Mouse (Mus musculus) spleen, postnatal 4 days (tissue): ENCODE measurements at regions not wholly inside any gene's neighbourhood (a gene's known extent, or its start where the extent isn't known, plus 50 kb on each side); places are given as distances from the start of the nearest gene placed in this dataset.
"Not testable (repeated sequence)": the region's sequence is repeated elsewhere in the genome, so short reads cannot be mapped to it uniquely, and the experiment has no call there.

Source experiments
- DNase-seq, 2 experiments: peaks; one replicate each; pipeline ENCODE4 v3.0.0; 2022; ENCODE audit warnings: low spot score in 2 of 2

GRCm38 (mm10) chr8:35020480-35020879, 745.1 kb upstream of the Gm19410 start:
- no peak for DNase-seq

GRCm38 (mm10) chr8:35022649-35023048, 742.9 kb upstream of the Gm19410 start:
- DNase-seq: no peak

- DNase-seq: no peak
These were observed 717.8 kb upstream of the Gm19410 start for GRCm38 (mm10) chr8:35047798-35048197.

- DNase-seq: no peak
These were observed 712.1 kb upstream of the Gm19410 start for GRCm38 (mm10) chr8:35053444-35053843.

GRCm38 (mm10) chr8:35061048-35061447, 704.5 kb upstream of the Gm19410 start:
- no peak for DNase-seq

GRCm38 (mm10) chr8:35068228-35068627, 697.4 kb upstream of the Gm19410 start:
- DNase-seq: no peak

GRCm38 (mm10) chr8:35070246-35070989, 695.2 kb upstream of the Gm19410 start:
- no peak for DNase-seq

GRCm38 (mm10) chr8:35075971-35076370, 689.6 kb upstream of the Gm19410 start:
- DNase-seq: no peak

- no peak for DNase-seq
These were observed 682.4 kb upstream of the Gm19410 start for GRCm38 (mm10) chr8:35083161-35083560.

- no peak for DNase-seq
These were observed 678.5 kb upstream of the Gm19410 start for GRCm38 (mm10) chr8:35087070-35087469.

GRCm38 (mm10) chr8:35088380-35089244, 677.0 kb upstream of the Gm19410 start:
- no peak for DNase-seq

GRCm38 (mm10) chr8:35089519-35089918, 676.1 kb upstream of the Gm19410 start:
- DNase-seq: no peak

GRCm38 (mm10) chr8:35101701-35102100, 663.9 kb upstream of the Gm19410 start:
- no peak for DNase-seq

- not testable (repeated sequence) for DNase-seq
These were observed 663.5 kb upstream of the Gm19410 start for GRCm38 (mm10) chr8:35102102-35102501.

- not testable (repeated sequence) for DNase-seq
These were observed 661.1 kb upstream of the Gm19410 start for GRCm38 (mm10) chr8:35104465-35104876.

GRCm38 (mm10) chr8:35109506-35110217, 655.9 kb upstream of the Gm19410 start:
- no peak for DNase-seq

GRCm38 (mm10) chr8:35110286-35110685, 655.3 kb upstream of the Gm19410 start:
- no peak for DNase-seq

GRCm38 (mm10) chr8:35111130-35111529, 654.5 kb upstream of the Gm19410 start:
- DNase-seq: no peak

- DNase-seq: no peak
These were observed 652.9 kb upstream of the Gm19410 start for GRCm38 (mm10) chr8:35112591-35113265.

- DNase-seq: no peak
These were observed 651.6 kb upstream of the Gm19410 start for GRCm38 (mm10) chr8:35114031-35114430.

GRCm38 (mm10) chr8:35120612-35121011, 645.0 kb upstream of the Gm19410 start:
- DNase-seq: no peak

GRCm38 (mm10) chr8:35121084-35121483, 644.5 kb upstream of the Gm19410 start:
- no peak for DNase-seq
